Mouse (Mus musculus) myocyte (in vitro differentiated cells): Measurements from ENCODE around the gene Entpd8. TPM values are rescaled to one million over a fixed set of nuclear protein-coding genes. Genes with fewer than 3 reads are reported as not detected.

Experiments
- polyA plus RNA-seq: library from polyadenylated mRNA; unstranded; fragments of >200 nt; fragmentation: generic; extraction: Trizol; gene quantifications from one replicate; pipeline ENCODE4 v1.2.1, GENCODE M21; 2012; ENCODE audit warnings: missing spikeins

The Entpd8 gene
- polyA plus RNA-seq, 1 experiment = not detected

Other genes starting within 250 kb of the Entpd8 start
- 14.8 TPM for gene Ehmt1, start 160.7 kb upstream of the Entpd8 start, polyA plus RNA-seq
- 4.8 TPM for gene Arrdc1, start 145.1 kb upstream of the Entpd8 start, polyA plus RNA-seq
- 21.7 TPM for gene Zmynd19, start 130.5 kb upstream of the Entpd8 start, polyA plus RNA-seq
- gene Dph7, start 117.9 kb upstream of the Entpd8 start, polyA plus RNA-seq = 11.7 TPM
- 79.7 TPM for gene Mrpl41, start 105.2 kb upstream of the Entpd8 start, polyA plus RNA-seq
- gene Pnpla7, start 104.3 kb upstream of the Entpd8 start, polyA plus RNA-seq = 8.8 TPM
- 33.7 TPM for gene Nsmf, start 25.9 kb upstream of the Entpd8 start, polyA plus RNA-seq
- gene Noxa1, start 14.8 kb downstream of the Entpd8 start, polyA plus RNA-seq = not detected
- gene Nrarp, start 100.5 kb downstream of the Entpd8 start, polyA plus RNA-seq = 1.3 TPM
- gene Tor4a, start 116.6 kb downstream of the Entpd8 start, polyA plus RNA-seq = 9.2 TPM
- gene Nelfb, start 131.2 kb downstream of the Entpd8 start, polyA plus RNA-seq = 55.8 TPM
- gene Stpg3, start 134.3 kb downstream of the Entpd8 start, polyA plus RNA-seq = not detected
- gene Fam166a, start 138.4 kb downstream of the Entpd8 start, polyA plus RNA-seq = 0.48 TPM
- gene Tubb4b, start 144.4 kb downstream of the Entpd8 start, polyA plus RNA-seq = 359 TPM
- gene Slc34a3, start 154.1 kb downstream of the Entpd8 start, polyA plus RNA-seq = not detected
- not detected for gene Rnf224, start 156.5 kb downstream of the Entpd8 start, polyA plus RNA-seq
- 0.59 TPM for gene Rnf208, start 162.0 kb downstream of the Entpd8 start, polyA plus RNA-seq
- gene Cysrt1, start 162.1 kb downstream of the Entpd8 start, polyA plus RNA-seq = not detected
- gene AL732309.1, start 166.6 kb downstream of the Entpd8 start, polyA plus RNA-seq = 4.5 TPM
- gene Tmem203, start 175.1 kb downstream of the Entpd8 start, polyA plus RNA-seq = 47.2 TPM
- 5.5 TPM for gene Tprn, start 182.3 kb downstream of the Entpd8 start, polyA plus RNA-seq
- gene Ssna1, start 192.1 kb downstream of the Entpd8 start, polyA plus RNA-seq = 106 TPM
- gene Anapc2, start 192.2 kb downstream of the Entpd8 start, polyA plus RNA-seq = 97.9 TPM
- 0.40 TPM for gene Tmem210, start 207.8 kb downstream of the Entpd8 start, polyA plus RNA-seq
- gene Lrrc26, start 209.6 kb downstream of the Entpd8 start, polyA plus RNA-seq = 1.6 TPM
- gene Grin1, start 238.9 kb downstream of the Entpd8 start, polyA plus RNA-seq = 0.12 TPM